Mouse (Mus musculus): Measurements from ENCODE around the gene Rnaseh2c.

Gene Rnaseh2c

DNA sequence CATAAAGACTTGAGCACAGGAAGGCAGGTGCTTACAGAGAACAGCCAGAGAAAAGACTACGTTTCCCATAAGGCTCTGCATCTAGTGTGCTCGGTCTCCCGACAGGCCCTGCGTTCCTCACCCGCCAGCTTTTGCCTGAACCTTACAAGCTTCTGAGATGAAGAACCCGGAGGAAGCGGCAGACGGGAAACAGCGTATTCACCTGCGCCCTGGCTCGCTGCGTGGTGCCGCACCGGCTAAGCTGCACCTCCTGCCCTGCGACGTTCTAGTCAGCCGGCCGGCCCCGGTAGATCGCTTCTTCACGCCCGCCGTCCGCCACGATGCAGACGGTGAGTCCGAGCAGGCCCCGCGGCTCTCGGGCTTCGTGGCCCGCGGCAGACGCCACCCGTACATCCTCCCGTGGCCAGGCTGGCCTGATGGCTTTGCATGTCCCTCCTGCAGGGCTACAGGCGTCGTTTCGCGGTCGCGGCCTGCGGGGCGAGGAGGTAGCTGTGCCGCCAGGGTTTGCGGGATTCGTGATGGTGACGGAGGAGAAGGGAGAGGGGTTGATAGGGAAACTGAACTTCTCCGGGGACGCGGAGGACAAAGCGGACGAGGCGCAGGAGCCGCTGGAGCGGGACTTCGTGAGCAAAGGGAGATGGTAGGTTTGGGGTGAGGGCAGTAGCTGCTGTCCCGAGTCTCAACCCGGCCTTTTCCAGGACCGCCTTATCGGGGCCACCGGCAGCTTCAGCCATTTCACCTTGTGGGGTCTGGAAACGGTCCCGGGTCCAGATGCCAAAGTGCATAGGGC, at the start of gene Rnaseh2c:
Rnaseh2c (plus strand) TSS at position 122 of the 790 bp plus-strand sequence.
- peak; percentile 84 for DNase-seq

DNA sequence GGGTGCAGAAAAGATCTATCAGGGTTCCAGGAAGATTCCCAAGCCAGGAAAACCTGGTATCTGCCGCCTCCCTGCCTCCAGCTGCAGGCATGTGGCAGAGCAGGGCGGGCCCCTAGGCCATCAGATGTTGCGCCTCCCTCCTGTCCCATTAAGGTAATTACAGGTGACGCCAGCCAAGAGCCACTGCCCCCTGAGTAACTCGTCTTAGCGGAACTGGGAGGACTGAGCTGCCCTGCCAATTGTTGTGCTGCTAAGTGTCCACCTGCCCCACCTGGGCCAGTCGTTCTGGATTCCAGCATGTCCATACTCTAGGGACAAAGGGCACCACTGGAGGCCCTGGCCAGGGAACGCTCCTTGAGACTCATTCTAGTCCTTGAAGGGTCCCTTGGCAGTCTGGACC, 47.9 kb upstream of the Rnaseh2c start:
- DNase-seq = no peak

DNA sequence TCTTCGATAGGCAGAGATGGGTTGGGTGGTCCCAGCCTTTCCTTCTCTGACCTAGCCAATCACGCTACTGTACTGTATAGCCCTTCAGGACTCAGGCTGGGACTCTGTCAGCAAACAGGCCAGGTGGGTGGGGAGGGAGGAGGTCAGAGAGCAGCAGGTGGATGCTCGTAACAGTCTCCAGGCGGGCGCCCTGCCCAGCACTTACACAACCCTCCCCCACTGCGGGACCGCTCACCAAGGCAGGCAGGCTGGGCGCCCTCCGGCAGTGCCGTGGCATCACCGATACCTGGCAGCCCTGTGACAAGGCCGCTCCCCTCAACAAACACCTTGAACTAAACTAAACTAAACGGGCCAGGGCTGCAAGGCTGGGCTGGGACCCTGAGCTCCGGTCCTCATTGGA, 47.5 kb upstream of the Rnaseh2c start:
- no peak for DNase-seq

DNA sequence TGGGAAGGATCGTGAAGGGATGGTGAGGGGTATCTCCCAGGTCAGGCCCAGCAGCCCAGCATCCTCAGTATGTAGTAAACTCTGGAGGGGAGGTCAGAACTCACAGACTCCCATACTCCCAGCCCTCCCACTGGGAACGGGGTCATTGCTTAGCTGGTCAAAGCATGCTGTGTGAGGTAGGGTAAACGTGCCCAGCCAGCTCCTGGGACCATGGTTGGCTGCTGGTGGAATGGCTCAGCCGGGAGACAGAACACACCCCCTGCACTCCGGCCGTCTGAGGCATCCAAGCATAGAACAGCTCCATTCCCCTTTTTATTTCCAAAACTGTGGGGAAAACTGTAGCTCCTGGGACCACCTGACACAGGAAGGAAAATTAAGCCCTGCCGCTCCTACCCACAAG, 43.5 kb upstream of the Rnaseh2c start:
- DNase-seq = no peak

DNA sequence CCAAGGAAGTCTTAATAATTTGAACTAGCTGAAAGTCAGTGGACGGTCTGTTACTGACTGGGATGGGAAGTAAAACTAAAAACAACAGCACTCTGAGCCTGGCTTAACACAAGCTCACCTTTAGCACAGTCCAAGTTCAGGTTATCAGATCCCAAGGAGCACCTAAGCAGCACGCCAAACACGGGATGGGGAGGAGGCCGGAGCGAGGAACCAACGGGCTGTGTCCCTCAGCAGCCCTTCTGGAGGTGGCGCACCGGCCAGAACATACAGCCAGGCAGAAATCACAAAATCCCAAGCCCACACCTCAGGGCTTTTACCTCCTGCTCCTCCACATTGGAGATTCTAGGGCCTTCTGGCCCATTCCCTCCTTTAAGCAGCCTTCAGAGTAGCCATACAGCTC, 42.9 kb upstream of the Rnaseh2c start:
- DNase-seq = no peak

DNA sequence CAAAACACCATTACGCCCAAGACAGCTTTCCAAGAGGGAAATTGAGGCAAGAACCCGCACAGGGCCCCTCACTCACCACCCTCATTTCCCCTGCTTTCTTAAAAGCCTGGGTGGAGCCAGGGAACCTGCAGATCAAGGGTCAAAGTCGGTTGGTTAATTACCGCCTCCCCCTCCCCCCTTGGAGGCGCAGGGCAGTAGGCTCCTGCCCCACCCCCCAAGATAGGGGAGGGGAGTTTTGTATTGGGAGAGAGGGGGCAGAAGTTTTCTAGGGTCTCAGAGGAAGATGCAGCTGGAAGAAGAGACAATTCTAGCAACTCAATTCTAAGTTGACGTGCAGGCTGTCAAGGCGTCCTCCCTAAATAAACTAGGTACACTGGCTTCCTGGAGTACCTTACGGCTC, 42.4 kb upstream of the Rnaseh2c start:
- no peak for DNase-seq

DNA sequence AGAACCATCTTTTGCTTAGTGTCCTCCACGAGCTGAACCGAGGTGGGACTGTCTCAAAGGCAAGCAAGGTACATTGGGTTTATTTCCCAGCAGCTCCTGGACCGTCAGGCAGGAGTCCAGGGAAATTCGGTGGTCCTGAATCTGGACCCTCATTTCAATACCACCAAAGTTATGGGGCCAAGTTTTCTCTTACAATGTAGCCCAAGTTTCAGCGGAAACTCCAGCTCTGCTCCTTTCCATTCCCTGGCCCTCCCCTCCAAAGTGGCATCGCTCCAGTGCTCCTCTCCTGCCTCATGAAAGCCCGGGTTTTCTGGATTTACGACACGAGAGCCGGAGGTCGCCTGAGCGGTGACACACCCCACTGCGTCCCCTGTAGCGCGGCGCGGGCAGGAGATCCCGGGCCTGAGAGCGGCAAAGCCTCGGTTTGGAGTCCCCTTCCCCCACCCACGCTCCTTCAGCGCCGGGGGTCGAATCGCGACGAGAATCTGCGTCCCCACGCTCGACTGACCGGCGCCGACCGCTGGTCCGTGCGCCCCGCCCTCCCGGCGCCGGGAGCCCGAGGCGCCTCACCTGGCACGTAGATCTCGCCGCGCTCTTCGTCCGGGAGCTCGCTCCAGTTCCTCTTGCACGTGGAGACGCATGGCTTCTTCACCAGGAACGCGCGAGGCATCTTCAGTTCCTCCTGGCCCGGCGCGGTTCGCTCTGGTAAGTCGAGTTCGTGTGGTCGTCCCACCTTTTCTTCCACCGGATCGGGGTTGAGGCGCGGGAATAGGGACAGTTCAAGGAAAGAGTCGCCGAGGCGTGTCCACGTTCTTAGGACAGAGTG, 41.8 kb upstream of the Rnaseh2c start:
- DNase-seq = no peak

DNA sequence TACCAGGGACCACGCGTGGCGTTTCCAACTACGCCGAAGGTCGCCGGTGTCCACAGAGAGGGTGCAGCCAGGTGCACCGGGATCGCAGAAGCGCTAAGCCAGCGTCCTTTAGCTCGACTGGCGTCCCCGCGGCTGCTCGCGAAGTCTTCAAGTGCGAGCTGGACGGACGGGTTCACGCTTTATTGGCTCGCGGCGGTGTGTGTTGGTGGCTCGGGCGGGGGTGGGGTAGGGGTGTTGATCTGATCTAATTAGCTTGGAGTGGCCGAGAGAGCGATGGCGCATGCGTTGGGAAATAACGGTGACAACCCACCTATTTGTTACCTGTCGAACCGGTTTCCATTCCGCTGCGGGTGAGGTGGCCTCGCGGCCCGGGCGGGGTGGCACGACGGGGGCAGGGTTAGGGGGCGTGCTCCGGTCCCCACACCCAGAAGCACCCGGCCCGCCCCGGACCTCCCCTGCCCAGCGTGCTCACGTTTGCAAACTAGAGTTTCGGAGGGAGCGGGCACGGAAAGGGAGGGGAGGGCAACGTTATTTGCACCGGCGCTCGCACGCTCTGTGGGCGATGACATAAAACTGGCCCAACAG, 41.1 kb upstream of the Rnaseh2c start, which contains the start of gene Ovol1:
Ovol1 (minus strand) TSS at position 190 of the 585 bp plus-strand sequence.
- no peak for DNase-seq

DNA sequence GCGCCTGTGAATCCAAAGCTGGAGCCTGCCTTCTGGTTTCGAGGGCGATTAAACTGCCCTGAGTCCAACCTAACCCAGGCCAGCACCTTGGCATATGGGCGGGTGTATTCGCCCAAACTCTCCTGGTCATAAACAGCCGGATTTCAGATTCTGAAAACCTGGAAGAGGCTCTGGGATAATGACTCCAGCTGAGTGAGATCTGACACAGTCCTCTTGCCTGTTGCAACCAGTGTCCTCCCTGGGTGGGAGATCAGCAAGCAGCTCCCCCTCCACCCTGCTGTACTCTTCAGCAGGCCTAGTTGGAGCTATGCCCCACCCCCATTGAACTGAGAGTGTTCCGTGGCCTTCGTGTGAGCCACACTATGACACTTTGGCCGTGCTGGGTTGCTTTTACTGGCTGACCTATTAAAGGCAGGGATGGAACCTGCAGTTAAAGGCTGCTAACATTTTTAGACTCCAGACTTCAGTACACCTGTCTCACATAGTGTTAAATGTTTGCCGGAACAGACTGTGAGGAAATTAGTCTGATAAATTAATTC, 40.4 kb upstream of the Rnaseh2c start:
- DNase-seq = no peak

DNA sequence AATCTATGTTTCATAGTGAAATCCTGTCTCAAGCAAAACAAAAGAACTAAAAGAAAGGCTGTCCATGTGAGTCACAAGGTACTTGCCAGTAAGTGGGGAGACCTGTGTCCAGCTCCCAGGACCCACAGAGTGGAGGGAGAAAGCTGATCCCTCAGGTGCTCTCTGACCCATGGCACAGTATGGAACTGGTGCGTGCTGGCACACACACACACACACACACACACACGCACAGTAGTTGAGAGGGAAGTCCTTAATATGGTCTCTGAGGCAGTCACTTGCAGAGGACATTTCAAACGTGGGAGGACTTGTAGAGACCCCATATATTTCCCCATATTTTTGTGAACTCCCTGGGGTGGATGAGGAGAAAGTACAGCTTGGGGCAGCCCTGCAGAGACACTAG, 39.8 kb upstream of the Rnaseh2c start:
- no peak for DNase-seq

DNA sequence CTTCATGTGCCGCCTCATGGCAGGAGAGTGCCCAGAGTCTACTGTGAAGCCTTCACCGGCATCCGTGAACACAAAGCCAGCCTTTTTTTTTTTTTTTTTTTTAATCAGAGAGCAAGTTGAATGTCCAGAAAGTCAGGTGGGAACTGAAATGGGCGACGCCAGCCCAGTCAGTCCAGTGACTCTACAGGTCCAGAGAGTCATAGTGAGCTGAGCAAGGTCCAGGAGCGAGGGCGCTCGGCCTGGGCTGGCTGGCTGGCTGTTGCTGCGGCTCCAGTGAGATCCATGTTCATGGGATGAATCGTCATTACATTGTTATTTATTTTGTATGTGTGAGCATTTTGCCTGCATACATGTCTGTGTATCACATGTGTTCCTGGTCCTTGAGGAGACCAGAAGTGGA, 38.9 kb upstream of the Rnaseh2c start:
- no peak for DNase-seq

DNA sequence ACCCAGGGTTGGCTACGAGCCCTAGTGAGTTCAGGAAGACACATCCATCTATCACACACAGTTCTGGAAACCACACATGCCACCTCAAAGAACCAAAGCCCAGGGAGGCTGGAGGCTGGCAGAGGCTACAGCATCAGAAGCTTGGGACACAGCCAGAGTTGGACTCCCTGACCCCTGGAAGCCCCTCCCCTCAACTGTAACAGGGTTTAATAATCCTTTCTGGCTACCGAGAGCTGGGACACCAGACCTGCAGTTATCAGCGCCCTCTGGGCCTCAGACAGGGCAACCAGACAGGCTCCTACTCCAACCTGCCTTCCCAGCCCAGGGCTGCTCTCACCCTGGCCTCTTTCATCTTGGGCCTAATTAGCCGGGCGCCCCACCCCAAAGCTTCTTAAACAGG, 35.4 kb upstream of the Rnaseh2c start:
- no peak for DNase-seq

DNA sequence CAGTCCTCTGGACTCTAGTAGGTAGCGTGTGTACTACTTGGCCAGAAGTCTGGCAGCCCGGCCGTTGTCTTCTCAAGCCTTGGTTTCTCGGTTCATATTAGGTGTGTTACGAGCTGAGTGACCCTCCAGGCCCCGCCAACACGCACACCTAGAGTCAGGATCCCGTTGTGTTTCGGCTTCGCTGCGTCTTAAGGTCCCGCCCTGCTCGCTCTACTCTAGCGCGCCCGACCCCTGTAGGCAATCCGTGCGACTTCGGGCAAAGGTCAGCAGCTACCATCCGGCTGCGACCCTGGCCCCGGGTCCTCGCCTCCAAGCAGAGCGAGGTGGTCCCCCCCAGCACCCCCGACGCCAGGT, 34.5 kb upstream of the Rnaseh2c start:
- no peak for DNase-seq

DNA sequence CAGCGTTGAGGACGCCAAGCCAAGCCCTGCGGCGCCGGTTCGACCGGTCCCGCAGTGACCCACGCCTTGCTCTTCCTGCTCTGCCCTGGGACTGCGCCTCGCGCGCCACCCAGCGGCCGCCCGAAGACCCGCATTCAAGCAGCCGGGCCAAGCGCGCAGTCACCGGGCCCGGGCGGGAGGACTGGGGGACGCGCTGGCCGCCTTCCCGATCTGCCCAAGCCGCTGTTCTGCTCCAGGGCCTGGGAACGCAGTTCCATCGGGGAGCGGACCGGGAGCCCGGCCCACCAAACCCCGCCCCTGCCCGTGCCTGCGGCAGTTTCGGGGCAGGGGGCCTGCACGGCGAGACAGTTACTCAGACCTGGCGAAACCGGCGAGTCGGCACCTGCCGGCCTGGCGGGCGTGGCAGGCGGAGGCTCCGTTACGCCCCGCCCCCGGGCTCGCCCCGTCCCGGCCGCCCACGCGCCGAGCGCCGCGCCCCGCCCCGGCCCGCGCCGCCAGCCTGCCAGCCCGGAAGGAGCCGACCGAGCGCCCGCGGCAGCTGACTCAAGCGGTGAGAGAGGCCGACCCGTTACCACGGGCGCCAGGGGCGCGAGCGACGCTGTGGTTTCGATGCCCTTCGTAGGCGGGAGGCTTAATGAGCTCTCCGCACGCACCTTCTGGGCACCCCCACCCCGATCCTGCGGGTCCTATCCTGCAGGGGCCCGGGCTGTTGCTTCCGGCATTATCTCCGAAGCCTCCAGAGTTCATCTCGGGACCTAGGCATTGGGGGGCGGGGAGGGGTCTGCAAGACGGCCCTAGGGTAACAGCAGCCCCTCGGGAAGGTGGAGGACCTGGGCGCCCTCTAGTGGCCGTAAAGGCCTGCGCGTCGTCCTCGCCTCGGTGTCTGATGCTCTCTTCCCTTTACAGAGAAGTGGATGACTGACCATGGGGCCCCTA, 33.9 kb upstream of the Rnaseh2c start, which contains the start of gene Ap5b1:
Ap5b1 (plus strand) TSS at position 492 of the 936 bp plus-strand sequence.
- peak; percentile 87 for DNase-seq

DNA sequence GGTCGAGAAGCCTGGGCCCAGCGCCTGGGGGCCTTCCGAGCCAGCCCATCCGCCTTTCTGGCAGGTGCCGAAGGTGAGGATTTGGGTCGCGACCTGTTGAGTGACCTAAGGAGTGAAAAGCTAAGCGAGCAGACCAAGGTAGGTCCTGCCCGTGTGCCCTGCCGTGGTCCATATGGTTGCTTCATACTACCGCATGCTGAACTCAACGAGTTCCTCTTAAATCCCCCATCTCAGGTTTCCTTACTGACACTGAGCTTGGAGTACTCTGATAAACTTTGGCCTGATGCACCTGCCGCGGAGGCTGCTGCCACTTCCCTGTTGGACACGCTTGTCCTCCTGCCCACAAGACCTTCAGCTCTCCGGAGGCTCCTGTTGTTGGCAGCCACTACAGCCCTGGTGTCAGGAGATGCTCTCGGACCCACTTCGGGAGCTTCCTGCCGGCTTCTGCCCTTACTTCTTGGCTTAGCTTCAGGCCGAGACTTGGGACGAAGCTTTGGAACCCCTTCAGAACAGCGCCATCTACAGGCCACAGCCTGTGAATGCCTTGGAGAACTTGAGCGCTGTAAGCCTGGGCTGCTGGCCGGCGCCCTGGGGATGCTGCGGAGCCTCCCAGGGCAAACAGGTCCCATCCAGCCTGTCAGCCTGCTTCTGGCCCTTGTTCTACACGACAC, 33.1 kb upstream of the Rnaseh2c start:
- peak; percentile 59 for DNase-seq

DNA sequence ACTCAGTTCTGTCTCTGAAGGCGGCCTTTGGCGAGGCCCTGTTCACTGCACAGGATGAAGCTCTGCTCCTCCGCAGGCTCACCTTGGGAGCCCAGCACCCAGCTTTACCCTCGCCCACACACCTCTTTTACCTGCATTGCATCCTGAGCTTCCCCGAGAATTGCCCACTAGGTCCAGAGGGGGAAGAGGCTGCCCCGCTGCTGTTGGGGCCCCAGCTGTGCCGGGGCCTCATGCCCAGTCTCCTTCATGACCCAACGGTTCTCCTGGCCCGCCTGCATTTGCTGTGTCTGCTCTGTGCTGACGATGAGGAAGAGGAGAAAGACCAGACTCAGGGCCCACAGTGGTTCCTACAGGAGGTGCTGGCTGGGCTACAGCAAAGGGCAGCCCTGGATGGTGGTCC, 32.2 kb upstream of the Rnaseh2c start:
- no peak for DNase-seq

DNA sequence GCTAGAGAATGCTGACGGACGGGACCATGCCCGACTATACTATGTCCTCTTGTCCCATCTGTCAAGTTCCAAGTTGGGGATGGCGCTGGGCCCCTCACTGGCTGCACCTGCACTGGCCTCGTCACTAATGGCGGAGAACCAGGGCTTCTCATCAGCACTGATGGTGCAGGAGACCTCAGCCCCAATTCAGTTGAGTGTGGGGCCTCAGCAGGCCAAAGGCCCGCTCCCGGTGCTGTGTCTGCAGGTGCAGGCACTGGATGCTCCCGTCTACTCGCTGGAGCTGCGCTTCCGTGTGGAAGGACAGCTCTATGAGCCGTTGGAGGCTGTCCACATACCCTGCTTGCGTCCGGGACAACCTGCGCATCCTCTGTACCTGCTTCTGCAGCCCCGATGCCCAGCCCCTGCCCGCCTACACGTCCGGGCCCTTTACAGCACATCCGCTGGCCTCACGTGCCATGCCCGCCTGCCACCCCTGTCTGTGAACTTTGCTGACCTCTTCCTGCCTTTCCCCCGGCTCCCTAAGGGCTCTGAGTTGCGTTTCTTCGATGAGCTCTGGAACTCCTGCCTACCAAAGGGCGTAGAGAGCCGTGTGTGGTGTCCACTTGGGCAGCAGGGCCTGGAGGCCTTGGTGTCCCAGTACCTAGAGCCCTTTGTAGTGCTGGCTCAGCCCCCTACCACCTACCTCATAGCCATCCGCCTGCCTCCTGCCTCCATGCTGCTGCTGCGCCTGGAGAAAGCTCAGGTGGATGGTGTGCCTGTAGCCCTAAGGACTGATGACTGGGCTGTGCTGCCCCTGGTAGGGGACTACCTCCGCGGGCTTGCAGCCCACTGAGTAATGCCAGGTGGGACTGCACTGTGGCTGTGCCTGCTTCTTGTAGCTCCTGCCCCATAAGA, 31.1 kb upstream of the Rnaseh2c start:
- no peak for DNase-seq

DNA sequence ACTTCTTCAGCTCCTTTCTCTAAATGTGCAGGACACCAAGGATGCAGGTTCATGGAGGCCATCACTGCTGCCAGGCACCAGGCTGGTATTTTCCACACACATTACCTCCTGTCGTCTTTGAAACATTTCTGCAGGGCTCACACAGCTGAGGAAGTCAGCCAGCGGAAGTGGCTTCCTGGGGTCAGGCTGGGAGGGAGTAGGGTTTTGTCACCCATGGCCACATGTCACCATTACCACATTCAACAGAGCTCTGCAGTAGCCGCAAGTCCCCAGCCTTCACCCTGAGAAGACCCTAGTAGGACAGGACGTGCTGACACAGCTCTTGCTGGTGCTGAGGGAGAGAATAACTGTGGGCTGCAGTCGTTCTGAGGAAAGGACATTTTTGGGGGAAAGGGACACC, 29.8 kb upstream of the Rnaseh2c start:
- peak; percentile 58 for DNase-seq

DNA sequence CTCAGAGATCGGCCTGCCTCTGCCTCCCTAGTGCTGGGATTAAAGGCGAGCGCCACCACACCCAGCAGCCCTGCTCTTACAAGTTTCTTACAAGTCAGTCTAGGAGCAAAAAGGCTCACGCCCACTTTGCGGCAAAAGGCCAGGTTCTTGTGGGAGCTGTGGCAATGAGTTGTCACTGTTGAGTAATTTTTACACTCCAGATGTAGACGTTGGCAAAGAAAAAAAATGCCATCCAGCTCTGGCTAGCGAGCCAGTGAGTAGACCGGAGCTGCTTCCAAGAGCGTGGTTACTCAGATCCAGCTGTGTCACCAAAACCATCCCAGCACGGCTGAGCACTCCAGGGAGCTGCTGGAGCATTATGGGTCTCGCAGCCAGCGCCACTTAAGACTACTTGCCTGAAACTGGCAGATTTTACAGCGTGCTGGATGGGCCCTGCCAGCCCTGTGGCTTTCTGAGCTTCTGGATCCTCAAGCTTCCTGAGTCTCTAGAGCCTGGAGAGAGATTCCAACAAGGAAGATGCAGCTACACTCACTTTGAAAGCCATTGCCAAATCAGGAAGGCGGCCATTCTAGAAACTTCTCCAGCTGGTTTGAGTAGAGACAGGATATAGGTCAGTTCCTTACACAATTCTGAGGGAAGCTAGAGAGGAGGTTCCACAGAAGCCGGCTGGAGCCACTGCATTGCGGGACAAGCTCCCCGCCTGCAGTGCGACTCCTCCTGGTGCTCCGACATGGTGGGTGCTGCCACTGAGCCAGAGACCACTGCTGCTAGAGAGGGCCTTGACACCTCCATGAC, 29.1 kb upstream of the Rnaseh2c start:
- peak; percentile 79 for DNase-seq

DNA sequence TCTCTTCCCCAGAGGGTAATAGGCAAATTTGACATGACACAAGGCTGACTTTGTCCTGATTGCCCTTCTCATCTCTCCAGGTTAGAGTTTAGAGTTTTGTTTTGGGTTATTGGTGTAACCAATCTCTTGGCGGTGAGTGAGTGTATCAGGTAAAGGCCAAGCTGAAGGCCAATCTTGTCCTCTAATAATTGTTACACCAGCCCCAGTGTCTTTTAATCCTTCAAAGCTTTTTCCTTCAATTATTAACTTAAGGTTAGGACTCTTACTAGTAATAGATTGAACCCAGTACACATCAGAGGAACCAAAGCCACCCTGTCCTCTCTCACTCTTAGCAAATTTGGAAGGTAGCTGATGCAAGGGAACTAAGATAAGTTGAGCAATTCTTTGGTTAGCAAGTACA, 26.3 kb upstream of the Rnaseh2c start:
- no peak for DNase-seq

All from layer of hippocampus, adult 9-11 months (tissue).